Mouse (Mus musculus): ENCODE results near the gene Akirin1. TPM values are rescaled to one million over a fixed set of nuclear protein-coding genes. Genes with fewer than 3 reads are reported as not detected.
A peak's percentile ranks its signal among the peaks of the same experiment; 100 is the strongest.

Gene Akirin1
- total RNA-seq (2022): 10 to 100 TPM; 20.2 to 33.9 (median 25.3) TPM

- peak; percentile 95 to 96 for DNase-seq (ENCODE audit: low spot score in 2 of 2)
Observed at GRCm38 (mm10) chr4:123750152-123750651, at the start of gene Akirin1. TSS of gene Akirin1 (minus strand) at chr4:123750345.

GRCm38 (mm10) chr4:123797856-123798255, 47.7 kb upstream of the Akirin1 start:
- no peak for DNase-seq (ENCODE audit: low spot score in 2 of 2)

- DNase-seq (ENCODE audit: low spot score in 2 of 2): no peak
Observed at GRCm38 (mm10) chr4:123797403-123797802, 47.3 kb upstream of the Akirin1 start.

GRCm38 (mm10) chr4:123795057-123795456, 44.9 kb upstream of the Akirin1 start:
- DNase-seq (ENCODE audit: low spot score in 2 of 2): no peak

- DNase-seq (ENCODE audit: low spot score in 2 of 2): no peak
Observed at GRCm38 (mm10) chr4:123793136-123793535, 43.0 kb upstream of the Akirin1 start.

GRCm38 (mm10) chr4:123792666-123793065, 42.5 kb upstream of the Akirin1 start:
- DNase-seq (ENCODE audit: low spot score in 2 of 2): no peak

GRCm38 (mm10) chr4:123787191-123787985, 37.2 kb upstream of the Akirin1 start, which contains the start of gene Rhbdl2:
TSS of gene Rhbdl2 (plus strand) at chr4:123787874.
- peak; percentile 25 to 54 for DNase-seq (ENCODE audit: low spot score in 2 of 2)

- no peak for DNase-seq (ENCODE audit: low spot score in 2 of 2)
Observed at GRCm38 (mm10) chr4:123768234-123768633, 18.1 kb upstream of the Akirin1 start.

GRCm38 (mm10) chr4:123767807-123768206, 17.7 kb upstream of the Akirin1 start:
- DNase-seq (ENCODE audit: low spot score in 2 of 2): no peak

- no peak for DNase-seq (ENCODE audit: low spot score in 2 of 2)
Observed at GRCm38 (mm10) chr4:123765071-123765470, 14.9 kb upstream of the Akirin1 start.

GRCm38 (mm10) chr4:123758306-123758705, 8.2 kb upstream of the Akirin1 start:
- no peak for DNase-seq (ENCODE audit: low spot score in 2 of 2)

- no peak for DNase-seq (ENCODE audit: low spot score in 2 of 2)
Observed at GRCm38 (mm10) chr4:123750707-123751312, 665 bp upstream of the Akirin1 start.

- peak in 1 of 2 experiments; percentile 8 for DNase-seq (ENCODE audit: low spot score in 2 of 2)
Observed at GRCm38 (mm10) chr4:123749484-123750130, 538 bp downstream of the Akirin1 start.

- DNase-seq (ENCODE audit: low spot score in 2 of 2): no peak
Observed at GRCm38 (mm10) chr4:123748726-123749415, 1.3 kb downstream of the Akirin1 start.

- DNase-seq (ENCODE audit: low spot score in 2 of 2): no peak
Observed at GRCm38 (mm10) chr4:123745221-123745775, 4.8 kb downstream of the Akirin1 start.

GRCm38 (mm10) chr4:123742891-123743290, 7.3 kb downstream of the Akirin1 start:
- DNase-seq (ENCODE audit: low spot score in 2 of 2): no peak

- no peak for DNase-seq (ENCODE audit: low spot score in 2 of 2)
Observed at GRCm38 (mm10) chr4:123738708-123739107, 11.4 kb downstream of the Akirin1 start.

GRCm38 (mm10) chr4:123733532-123733931, 16.6 kb downstream of the Akirin1 start:
- no peak for DNase-seq (ENCODE audit: low spot score in 2 of 2)

- no peak for DNase-seq (ENCODE audit: low spot score in 2 of 2)
Observed at GRCm38 (mm10) chr4:123732921-123733320, 17.2 kb downstream of the Akirin1 start.

GRCm38 (mm10) chr4:123732163-123732910, 17.8 kb downstream of the Akirin1 start:
- DNase-seq (ENCODE audit: low spot score in 2 of 2): no peak

All from gastrocnemius, adult 8-10 months (tissue).